8 mouse cellular contexts compared by ENCODE assay signal in the genomic region with DNA sequence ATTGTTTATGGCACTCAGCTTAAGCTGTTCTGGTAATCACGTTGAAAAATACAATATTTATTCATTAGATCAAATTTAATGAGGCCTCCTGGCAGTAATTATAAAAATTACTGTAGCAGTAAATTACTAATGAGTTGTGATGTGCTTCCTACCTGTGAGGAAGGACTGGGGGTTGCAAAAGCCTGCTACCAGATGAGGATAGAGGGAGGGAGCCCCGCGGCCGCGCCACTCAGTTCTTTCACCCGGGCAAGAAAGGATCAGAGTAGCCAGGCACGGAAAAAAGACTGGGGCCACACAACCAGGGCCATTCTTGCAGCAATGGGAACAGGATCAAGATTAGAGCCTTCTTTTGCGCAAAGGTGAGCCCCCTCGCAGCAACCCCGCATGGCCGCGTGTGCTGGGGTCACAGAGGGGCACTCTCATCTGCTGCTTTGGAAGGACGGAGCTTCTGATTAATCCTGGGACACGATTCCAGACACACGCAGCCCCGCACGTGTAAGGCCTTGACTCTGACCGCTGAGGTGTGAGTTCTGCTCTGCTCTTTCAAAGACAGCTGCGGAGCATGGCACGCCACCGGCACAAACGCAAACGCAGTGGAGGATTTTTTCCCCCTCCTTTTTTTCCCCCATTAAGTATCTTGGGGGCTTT. TPM values are rescaled to one million over a fixed set of nuclear protein-coding genes. Genes with fewer than 3 reads are reported as not detected.
DNase-seq lines count a peak whose midpoint lies in the region; ATAC-seq and TF ChIP-seq lines count a peak whose summit lies in the region.

No protein-coding gene starts in this region.

- no peak overlapping the region for H3K27ac ChIP-seq in forebrain, postnatal 0 days (ENCODE audit: low read depth, low read length)
- no peak overlapping the region for H3K27ac ChIP-seq in liver, embryonic 14.5 days
- H3K27ac ChIP-seq in stomach, postnatal 0 days (replicated peaks), result no peak overlapping the region

- H3K27me3 ChIP-seq in megakaryocyte, embryonic 14.5 days (replicated peaks), result peaks cover 59% of the 10 kb centered on the region
- no peaks in the 10 kb centered on the region; the same call in 1 of the 2 replicates for H3K27me3 ChIP-seq in forebrain, postnatal 0 days (ENCODE audit: insufficient read depth, low read length)
- H3K27me3 ChIP-seq in liver, embryonic 14.5 days (ENCODE audit: control insufficient read depth, insufficient read depth, low read length), result peaks cover 13% of the 10 kb centered on the region
- H3K27me3 ChIP-seq in stomach, postnatal 0 days (ENCODE audit: control insufficient read depth, insufficient read depth, low read length), result no peaks in the 10 kb centered on the region

- peak overlapping the region; percentile 35 for H3K9ac ChIP-seq in forebrain, postnatal 0 days
- no peak overlapping the region for H3K9ac ChIP-seq in liver, embryonic 14.5 days (replicated peaks)
- H3K9ac ChIP-seq in stomach, postnatal 0 days (ENCODE audit: low read length), result peak overlapping the region; percentile 43; the same call in 1 of the 2 replicates

- TF ChIP-seq CTCF in forebrain, postnatal 0 days (IDR thresholded peaks at IDR 0.05; ENCODE audit: low read depth), result no peak
- no peak for TF ChIP-seq CTCF in liver, embryonic 14.5 days (IDR thresholded peaks at IDR 0.05; ENCODE audit: low read depth)
- TF ChIP-seq CTCF in stomach, postnatal 0 days (IDR thresholded peaks at IDR 0.05; ENCODE audit: low read depth), result no peak

- H3K9me3 ChIP-seq in megakaryocyte, embryonic 14.5 days, result 0 out of 2 replicates have a peak, but pooled peaks cover 3% of the 10 kb centered on the region
- no peaks in the 10 kb centered on the region for H3K9me3 ChIP-seq in forebrain, postnatal 0 days (ENCODE audit: low read length)
- no peaks in the 10 kb centered on the region for H3K9me3 ChIP-seq in liver, embryonic 14.5 days (ENCODE audit: control insufficient read depth, low read length)
- no peaks in the 10 kb centered on the region for H3K9me3 ChIP-seq in stomach, postnatal 0 days (ENCODE audit: control insufficient read depth, low read length)

- peak overlapping the region; percentile 45 for H3K4me2 ChIP-seq in forebrain, postnatal 0 days (ENCODE audit: low read depth)
- H3K4me2 ChIP-seq in liver, embryonic 14.5 days (ENCODE audit: low read depth), result 0 out of 2 replicates have a peak overlapping the region, but pooled peaks have one; percentile 8
- no peak overlapping the region for H3K4me2 ChIP-seq in stomach, postnatal 0 days (replicated peaks; ENCODE audit: low read depth)

- H3K4me1 ChIP-seq in megakaryocyte, embryonic 14.5 days, result peaks cover 8% of the 10 kb centered on the region
- 0 out of 2 replicates have a peak, but pooled peaks cover 5% of the 10 kb centered on the region for H3K4me1 ChIP-seq in forebrain, postnatal 0 days (ENCODE audit: insufficient read depth)
- no peaks in the 10 kb centered on the region for H3K4me1 ChIP-seq in liver, embryonic 14.5 days (replicated peaks; ENCODE audit: control insufficient read depth in 2 of 2, insufficient read depth in 2 of 2, low read length in 1 of 2)
- H3K4me1 ChIP-seq in stomach, postnatal 0 days (replicated peaks; ENCODE audit: control insufficient read depth, insufficient read depth), result no peaks in the 10 kb centered on the region

- ATAC-seq in megakaryocyte, adult 5-6 weeks (ENCODE audit: poor library complexity, severe bottlenecking), result no peak
- no peak for ATAC-seq in forebrain, postnatal 0 days
- no peak for ATAC-seq in liver, embryonic 14.5 days (ENCODE audit: insufficient read depth)
- ATAC-seq in stomach, postnatal 0 days (ENCODE audit: low FRiP score, low TSS enrichment), result no peak

- H3K4me3 ChIP-seq in megakaryocyte, embryonic 14.5 days (replicated peaks), result peak overlapping the region; percentile 42
- H3K4me3 ChIP-seq in forebrain, postnatal 0 days (ENCODE audit: low read depth, low read length), result peak overlapping the region; percentile 3; the same call in 1 of the 2 replicates
- no peak overlapping the region for H3K4me3 ChIP-seq in liver, embryonic 14.5 days (ENCODE audit: insufficient read depth in 1 of 2, low read depth in 2 of 2, low read length in 2 of 2)
- H3K4me3 ChIP-seq in stomach, postnatal 0 days (ENCODE audit: low read depth, low read length), result no peak overlapping the region

- no peak for DNase-seq in forebrain, postnatal 0 days
- no peak for DNase-seq in liver, embryonic 14.5 days (ENCODE audit: low read depth in 3 of 3, low spot score in 3 of 3)
- no peak for DNase-seq in stomach, postnatal 0 days (ENCODE audit: low spot score)
- DNase-seq in urinary bladder, adult 18-20 months (ENCODE audit: low spot score in 2 of 2), result no peak
- no peak for DNase-seq in urinary bladder, postnatal 4 days (ENCODE audit: low spot score in 2 of 2)
- no peak for DNase-seq in kidney, adult 18-20 months

- TF ChIP-seq EP300 in liver, embryonic 14.5 days (IDR thresholded peaks at IDR 0.05; ENCODE audit: low read depth), result no peak
- TF ChIP-seq EP300 in stomach, postnatal 0 days (optimal IDR thresholded peaks at IDR 0.05), result no peak

- WGBS in forebrain, postnatal 0 days, result 6% methylated on average over 23 of the region's 23 CpGs
- WGBS in liver, embryonic 14.5 days (ENCODE audit: insufficient replicate concordance), result 12% methylated on average over 23 of the region's 23 CpGs
- 31% methylated on average over 23 of the region's 23 CpGs for WGBS in stomach, postnatal 0 days

- H3K36me3 ChIP-seq in megakaryocyte, embryonic 14.5 days (replicated peaks; ENCODE audit: low read length), result no peaks in the 10 kb centered on the region
- no peaks in the 10 kb centered on the region for H3K36me3 ChIP-seq in forebrain, postnatal 0 days (ENCODE audit: insufficient read depth)
- no peaks in the 10 kb centered on the region for H3K36me3 ChIP-seq in liver, embryonic 14.5 days (replicated peaks; ENCODE audit: control insufficient read depth, insufficient read depth, low read depth)
- H3K36me3 ChIP-seq in stomach, postnatal 0 days (ENCODE audit: control insufficient read depth, insufficient read depth, low read length), result no peaks in the 10 kb centered on the region

RNA-seq across cellular contexts. Expression of a gene that starts 23.2 kb away (rescaled TPM):
- polyA plus RNA-seq in megakaryocyte, embryonic 14.5 days (2012; ENCODE audit: insufficient read depth, low replicate concordance), result 4.9 and 8.6 TPM in 2 replicates
- 52.0 and 52.5 TPM in 2 replicates for total RNA-seq in megakaryocyte, adult 5-6 weeks (2015)
- 75.3 and 75.8 TPM in 2 replicates for total RNA-seq in megakaryocyte, adult 5-6 weeks (2017)
- total RNA-seq in forebrain, postnatal 0 days (2014; rRNA removed), result 21.9 and 28.9 TPM in 2 replicates
- polyA plus RNA-seq in forebrain, postnatal 0 days (2015; fragmentation: Nextera tagmentation; extraction: Ambion mirVana), result 15.6 and 20.6 TPM in 2 replicates
- polyA plus RNA-seq in liver, embryonic 14.5 days (2012; rRNA removed), result 39.9 and 45.0 TPM in 2 replicates
- 45.2 and 48.9 TPM in 2 replicates for polyA plus RNA-seq in liver, embryonic 14.5 days (2014; fragmentation: Nextera tagmentation; extraction: Ambion mirVana)
- polyA plus RNA-seq in stomach, postnatal 0 days (2015; fragmentation: Nextera tagmentation; extraction: Ambion mirVana), result 40.3 and 42.7 TPM in 2 replicates

Comparison
In these comparisons a context has a peak if more than half of its experiments do, and no peak if none do; other contexts are left out.
1. H3K4me3 ChIP-seq: peak in megakaryocyte, embryonic 14.5 days (single experiment) and forebrain, postnatal 0 days (single experiment); none in liver, embryonic 14.5 days (0 of 2) and stomach, postnatal 0 days (single experiment).